8 mouse cellular contexts compared by ENCODE assay signal in the genomic region with DNA sequence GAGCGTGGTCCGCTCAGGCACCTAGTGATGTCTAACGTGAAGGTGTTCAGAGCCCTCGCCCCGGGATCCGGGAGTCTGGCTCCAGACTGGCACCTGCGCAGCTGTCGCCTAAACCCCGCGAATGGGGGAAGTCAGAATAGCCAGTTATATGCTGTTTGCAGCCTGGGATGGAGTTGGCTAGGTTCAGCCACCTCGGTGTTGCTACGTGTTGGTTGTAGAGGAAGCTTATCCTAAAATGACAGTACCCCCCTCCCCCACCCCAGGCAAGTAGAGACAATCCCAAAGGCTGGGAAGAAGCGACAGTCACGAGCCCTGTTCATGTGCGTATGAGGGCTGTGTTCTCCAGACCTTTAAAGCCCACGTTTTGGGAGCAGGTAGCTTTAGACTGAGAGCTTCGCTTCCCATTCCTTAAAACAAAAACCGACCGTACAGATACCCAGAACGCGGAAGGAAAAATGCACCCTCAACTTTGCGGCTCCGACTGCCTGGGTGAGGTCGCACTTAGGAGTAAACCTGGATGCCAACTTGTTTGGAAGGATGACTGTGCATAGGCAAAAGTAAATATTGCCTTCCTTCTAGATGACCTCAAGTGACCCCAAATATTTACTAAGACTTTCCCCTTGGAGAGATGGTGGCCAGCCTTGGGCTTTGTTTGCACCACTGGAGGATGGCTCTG. TPM values are rescaled to one million over a fixed set of nuclear protein-coding genes. Genes with fewer than 3 reads are reported as not detected.
DNase-seq lines count a peak whose midpoint lies in the region; ATAC-seq and TF ChIP-seq lines count a peak whose summit lies in the region.

No protein-coding gene starts in this region.

- peak; percentile 52 for DNase-seq in layer of hippocampus, adult 9-11 months
- DNase-seq in layer of hippocampus, adult 8-10 months (ENCODE audit: low spot score in 2 of 2) = no peak
- DNase-seq in left cerebral cortex, postnatal 36 days (ENCODE audit: low spot score in 2 of 2) = peak; percentile 67 to 69
- DNase-seq in MN1 (ENCODE audit: low spot score) = no peak
- no peak for DNase-seq in cerebellum, adult 11-12 months
- no peak for DNase-seq in thymus, adult 2 months

- no peak for TF ChIP-seq POLR2A in small intestine, adult 2 months (IDR thresholded peaks at IDR 0.05; ENCODE audit: low read depth, low read length)
- TF ChIP-seq POLR2A in thymus, adult 2 months (IDR thresholded peaks at IDR 0.05; ENCODE audit: control insufficient read depth, extremely low read depth, insufficient read depth, low read length, poor library complexity) = no peak

- H3K27me3 ChIP-seq in forebrain, embryonic 15.5 days = peaks cover 15% of the 10 kb centered on the region; the same call in 1 of the 2 replicates
- peaks cover 37% of the 10 kb centered on the region for H3K27me3 ChIP-seq in small intestine, adult 2 months (ENCODE audit: control insufficient read depth, insufficient read depth, low read length)
- peaks cover 12% of the 10 kb centered on the region; the same call in 1 of the 2 replicates for H3K27me3 ChIP-seq in thymus, adult 2 months (ENCODE audit: control insufficient read depth, insufficient read depth, low read length)

- H3K4me2 ChIP-seq in forebrain, embryonic 15.5 days (replicated peaks) = peak overlapping the region; percentile 95

- H3K9ac ChIP-seq in forebrain, embryonic 15.5 days (replicated peaks) = peak overlapping the region; percentile 60

- no peak for TF ChIP-seq CTCF in small intestine, adult 2 months (IDR thresholded peaks at IDR 0.05; ENCODE audit: extremely low read depth, insufficient read length, insufficient replicate concordance, low read depth, low read length)
- TF ChIP-seq CTCF in thymus, adult 2 months (IDR thresholded peaks at IDR 0.05; ENCODE audit: borderline replicate concordance, control insufficient read depth, extremely low read depth, insufficient read depth, low read length, poor library complexity) = no peak

- H3K4me3 ChIP-seq in forebrain, embryonic 15.5 days = peak overlapping the region; percentile 66
- peak overlapping the region; percentile 8; the same call in 1 of the 2 replicates for H3K4me3 ChIP-seq in small intestine, adult 2 months (ENCODE audit: low read depth, low read length)
- no peak overlapping the region for H3K4me3 ChIP-seq in thymus, adult 2 months (ENCODE audit: control insufficient read depth, insufficient read depth, low read length)

- peak overlapping the region; percentile 69; the same call in 1 of the 2 replicates for H3K27ac ChIP-seq in forebrain, embryonic 15.5 days (replicated peaks)
- H3K27ac ChIP-seq in small intestine, adult 2 months (ENCODE audit: insufficient read depth, low read depth, low read length) = no peak overlapping the region
- H3K27ac ChIP-seq in thymus, adult 2 months (ENCODE audit: control insufficient read depth, insufficient read depth, low read length) = no peak overlapping the region

- under 1% methylated on average over 24 of the region's 24 CpGs for WGBS in forebrain, embryonic 15.5 days
- 4% methylated on average over 24 of the region's 24 CpGs for WGBS in small intestine, adult 2 months
- 6% methylated on average over 24 of the region's 24 CpGs for WGBS in thymus, adult 2 months

- intact Hi-C loops in left cerebral cortex, postnatal 36 days (cut with DNase I) = loop anchor here (5.0 to 10.0 kb wide), 7 partner anchors 44 to 1281 kb away; no protein-coding TSS in a partner anchor

- no peaks in the 10 kb centered on the region for H3K36me3 ChIP-seq in forebrain, embryonic 15.5 days
- H3K36me3 ChIP-seq in small intestine, adult 2 months (ENCODE audit: control insufficient read depth, insufficient read depth, low read length) = no peaks in the 10 kb centered on the region
- H3K36me3 ChIP-seq in thymus, adult 2 months (ENCODE audit: control insufficient read depth, insufficient read depth, low read length) = no peaks in the 10 kb centered on the region

- no peak for ATAC-seq in forebrain, embryonic 15.5 days (replicated peaks)

- peaks cover 35% of the 10 kb centered on the region for H3K4me1 ChIP-seq in forebrain, embryonic 15.5 days
- H3K4me1 ChIP-seq in small intestine, adult 2 months (ENCODE audit: control insufficient read depth, insufficient read depth, insufficient read length, low read length) = no peaks in the 10 kb centered on the region
- H3K4me1 ChIP-seq in thymus, adult 2 months (replicated peaks; ENCODE audit: control insufficient read depth, insufficient read depth, low read length) = no peaks in the 10 kb centered on the region; the same call in 1 of the 2 replicates

- no peaks in the 10 kb centered on the region for H3K9me3 ChIP-seq in forebrain, embryonic 15.5 days

RNA-seq across cellular contexts. Expression of a gene that starts 1.8 kb away (rescaled TPM):
- 100 to 1,000 TPM; 116 to 122 (median 119) TPM for total RNA-seq in layer of hippocampus, adult 8-10 months (2022)
- 8.2 and 8.3 TPM in 2 replicates for polyA plus RNA-seq in forebrain, embryonic 15.5 days (2015; fragmentation: Nextera tagmentation; extraction: Ambion mirVana)
- 100 to 1,000 TPM; 140 to 144 TPM for total RNA-seq in left cerebral cortex, postnatal 36 days (2021)
- 0.06 TPM in 1 of 2 replicates, not detected in the other for polyA plus RNA-seq in small intestine, adult 2 months (2012; rRNA removed)
- polyA plus RNA-seq in thymus, adult 2 months (2012; rRNA removed) = 0.09 and 0.15 TPM in 2 replicates

RNA-seq across cellular contexts. Expression of a gene that starts 57.7 kb away (rescaled TPM):
- total RNA-seq in layer of hippocampus, adult 8-10 months (2022) = 10 to 100 TPM; 49.4 to 59.0 (median 51.7) TPM
- 81.1 and 82.4 TPM in 2 replicates for polyA plus RNA-seq in forebrain, embryonic 15.5 days (2015; fragmentation: Nextera tagmentation; extraction: Ambion mirVana)
- 10 to 100 TPM; 41.0 to 51.2 TPM for total RNA-seq in left cerebral cortex, postnatal 36 days (2021)
- 23.9 and 37.6 TPM in 2 replicates for polyA plus RNA-seq in small intestine, adult 2 months (2012; rRNA removed)
- 51.0 and 61.1 TPM in 2 replicates for polyA plus RNA-seq in thymus, adult 2 months (2012; rRNA removed)

Comparison
In these comparisons a context has a peak if more than half of its experiments do, and no peak if none do; other contexts are left out.
1. DNase-seq: peak in layer of hippocampus, adult 9-11 months (single experiment) and left cerebral cortex, postnatal 36 days (2 of 2); none in layer of hippocampus, adult 8-10 months (0 of 2), MN1 (single experiment), cerebellum, adult 11-12 months (single experiment) and thymus, adult 2 months (single experiment).